Mouse (Mus musculus): Measurements from ENCODE around the gene Rec8. TPM values are rescaled to one million over a fixed set of nuclear protein-coding genes. Genes with fewer than 3 reads are reported as not detected.

The Rec8 gene
- total RNA-seq, 2 experiments from 2014 or later = 2.7 to 3.2 TPM

- DNase-seq (ENCODE audit: low spot score in 2 of 2) = peak; percentile 82 to 91
Measured at GRCm38 (mm10) chr14:55591331-55591891, 26.4 kb upstream of the Rec8 start, which contains the start of gene Rnf31. TSS of gene Rnf31 (plus strand) at chr14:55591708.

GRCm38 (mm10) chr14:55592226-55592625 lies 25.6 kb upstream of the Rec8 start:
- no peak for DNase-seq (ENCODE audit: low spot score in 2 of 2)

- DNase-seq (ENCODE audit: low spot score in 2 of 2) = no peak
Measured at GRCm38 (mm10) chr14:55596036-55596690, 21.7 kb upstream of the Rec8 start.

DNA sequence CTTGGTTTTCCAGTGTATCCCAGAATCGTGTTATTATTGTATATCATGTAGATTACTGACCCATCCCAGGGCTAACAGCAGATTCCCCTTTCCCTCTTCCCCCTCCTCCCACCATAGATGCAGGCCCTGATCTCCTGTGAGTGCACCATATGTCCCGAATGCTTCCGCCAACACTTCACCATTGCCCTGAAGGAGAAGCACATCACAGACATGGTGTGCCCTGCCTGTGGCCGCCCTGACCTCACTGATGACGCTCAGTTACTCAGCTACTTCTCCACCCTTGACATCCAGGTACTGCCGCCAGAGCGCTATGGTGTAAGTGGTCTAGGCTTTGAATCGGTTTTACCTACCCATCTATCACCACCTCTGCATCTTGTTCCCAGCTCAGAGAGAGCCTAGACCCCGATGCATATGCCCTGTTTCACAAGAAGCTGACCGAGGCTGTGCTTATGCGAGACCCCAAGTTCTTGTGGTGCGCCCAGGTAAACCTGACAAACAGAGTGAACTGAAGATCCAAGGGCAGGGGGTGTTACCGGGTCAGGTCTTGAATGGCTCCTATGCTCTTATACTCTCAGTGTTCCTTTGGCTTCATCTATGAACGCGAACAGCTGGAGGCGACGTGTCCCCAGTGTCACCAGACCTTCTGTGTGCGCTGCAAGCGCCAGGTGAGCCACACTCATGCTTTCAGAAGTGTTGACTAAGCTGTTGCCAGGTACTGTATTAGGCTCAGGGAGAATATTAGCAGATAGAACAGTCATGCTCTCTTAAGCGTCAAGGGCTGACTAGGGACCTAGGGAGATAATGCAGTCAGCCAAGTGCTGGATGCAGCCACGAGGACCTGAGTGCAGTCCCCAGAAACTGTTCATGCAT lies 19.1 kb upstream of the Rec8 start:
- DNase-seq (ENCODE audit: low spot score in 2 of 2) = no peak

DNA sequence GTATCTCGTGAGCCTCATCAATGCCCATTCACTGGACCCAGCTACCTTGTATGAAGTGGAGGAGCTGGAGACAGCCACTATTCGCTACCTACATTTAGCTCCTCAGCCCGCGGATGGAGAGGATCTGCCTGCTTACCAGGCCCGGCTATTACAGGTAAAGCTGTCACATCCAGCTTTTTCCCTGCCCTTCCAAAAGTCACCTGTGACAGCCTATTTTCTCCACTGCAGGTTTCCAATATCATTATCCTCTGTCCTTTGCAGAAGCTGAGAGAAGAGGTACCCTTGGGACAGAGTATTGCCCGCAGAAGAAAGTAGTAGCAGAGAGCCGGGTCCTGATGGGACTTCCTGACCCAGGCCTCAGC lies 14.6 kb upstream of the Rec8 start, which contains the start of gene Irf9:
Gene Irf9, plus strand, starts transcription at position 301 of the 362 bp plus-strand sequence.
- DNase-seq (ENCODE audit: low spot score in 2 of 2) = no peak

DNA sequence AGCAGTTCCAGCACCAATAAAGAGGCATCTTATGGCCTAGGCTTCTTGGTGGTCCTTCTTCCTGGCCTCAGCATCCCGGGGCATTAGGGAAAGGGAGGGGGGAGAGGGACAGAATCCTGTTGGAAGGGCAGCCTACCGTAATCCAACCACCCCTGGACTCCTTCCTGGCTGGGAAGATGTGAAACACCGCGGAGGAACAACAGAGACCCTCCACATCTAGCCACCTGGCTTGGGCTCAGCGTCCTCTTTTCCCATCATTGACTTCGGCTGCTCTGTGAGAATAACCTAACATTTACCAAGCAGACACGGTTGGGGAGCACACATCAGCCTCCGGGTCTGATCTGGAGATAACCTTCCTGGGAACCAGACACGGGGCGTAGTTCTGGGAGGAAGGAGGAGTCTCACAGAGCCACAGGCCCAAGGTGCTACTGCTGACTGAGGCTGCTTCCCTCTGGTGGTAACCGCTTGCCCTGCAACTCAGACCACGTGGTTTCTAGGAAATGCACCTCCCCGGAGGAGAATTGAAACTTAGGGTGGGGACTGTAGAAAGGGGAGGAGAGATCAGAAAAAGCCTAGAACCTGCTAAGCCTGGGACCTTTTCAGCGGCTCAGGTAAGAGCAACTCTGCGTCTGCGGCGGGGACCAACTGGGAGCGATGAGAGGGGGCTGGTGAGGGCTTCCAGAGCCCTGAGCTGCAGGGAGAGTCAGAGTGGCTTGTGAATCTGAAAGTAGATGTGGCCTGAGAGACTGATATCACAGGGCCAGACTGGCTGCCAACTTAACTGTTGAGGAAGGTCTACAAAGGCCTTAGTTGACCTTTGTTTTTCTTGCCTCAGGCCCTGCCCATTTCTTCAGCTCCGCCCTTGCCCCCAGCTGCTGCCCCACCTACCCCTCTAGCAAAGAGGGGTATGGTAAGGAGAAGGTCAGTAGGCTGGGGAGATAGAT lies 13.9 kb upstream of the Rec8 start:
- peak; percentile 78 to 88 for DNase-seq (ENCODE audit: low spot score in 2 of 2)

- no peak for DNase-seq (ENCODE audit: low spot score in 2 of 2)
Measured at GRCm38 (mm10) chr14:55604823-55605222, 13.0 kb upstream of the Rec8 start.

DNA sequence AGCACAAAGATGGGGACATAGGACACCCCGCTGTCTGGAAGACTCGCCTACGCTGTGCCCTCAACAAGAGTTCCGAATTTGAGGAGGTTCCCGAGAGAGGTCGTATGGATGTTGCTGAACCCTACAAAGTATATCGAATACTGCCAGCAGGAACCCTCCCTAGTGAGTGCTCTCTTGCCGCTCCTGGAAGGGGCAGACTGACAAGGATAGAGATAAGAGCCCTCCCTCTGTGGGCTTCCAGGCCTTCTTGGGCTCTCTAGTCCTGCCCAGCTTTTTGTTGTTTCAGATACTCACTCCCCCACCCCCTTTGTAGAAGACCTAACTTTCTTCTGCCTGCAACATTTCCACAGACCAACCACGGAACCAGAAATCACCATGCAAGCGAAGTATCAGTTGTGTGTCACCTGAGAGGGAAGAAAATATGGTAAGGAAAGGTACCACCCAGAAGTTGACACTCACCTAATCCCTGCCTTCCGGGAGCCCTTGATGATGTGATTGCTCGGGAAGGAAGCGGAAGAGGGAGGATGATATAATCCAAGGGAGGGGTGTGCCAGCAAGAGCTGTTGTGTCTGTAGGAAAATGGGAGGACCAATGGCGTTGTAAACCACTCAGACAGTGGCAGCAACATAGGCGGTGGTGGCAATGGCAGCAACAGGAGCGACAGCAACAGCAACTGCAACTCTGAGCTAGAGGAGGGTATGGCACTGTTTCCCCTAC lies 11.9 kb upstream of the Rec8 start:
- no peak for DNase-seq (ENCODE audit: low spot score in 2 of 2)

DNA sequence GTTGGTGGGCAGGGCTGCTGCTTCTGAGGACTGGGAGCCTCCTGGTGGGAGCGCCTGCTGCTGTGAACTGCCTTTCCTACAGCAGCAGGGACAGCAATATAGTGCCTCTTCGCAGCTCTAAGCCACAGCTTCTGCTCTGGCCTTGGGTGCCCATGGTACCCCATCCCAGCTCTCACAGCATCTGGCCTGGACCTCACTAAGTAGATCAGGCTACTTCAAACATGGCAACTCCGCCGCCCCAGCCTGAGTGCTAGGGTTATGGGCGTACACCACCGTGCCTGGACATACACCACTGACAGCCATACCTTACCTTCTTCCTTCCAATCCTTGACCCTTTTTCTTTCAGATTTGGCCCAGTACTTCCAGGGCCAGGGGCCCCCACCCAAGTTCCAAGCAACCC lies 9.5 kb upstream of the Rec8 start:
- DNase-seq (ENCODE audit: low spot score in 2 of 2) = no peak

- DNase-seq (ENCODE audit: low spot score in 2 of 2) = no peak
Measured at GRCm38 (mm10) chr14:55613346-55613745, 4.5 kb upstream of the Rec8 start.

DNA sequence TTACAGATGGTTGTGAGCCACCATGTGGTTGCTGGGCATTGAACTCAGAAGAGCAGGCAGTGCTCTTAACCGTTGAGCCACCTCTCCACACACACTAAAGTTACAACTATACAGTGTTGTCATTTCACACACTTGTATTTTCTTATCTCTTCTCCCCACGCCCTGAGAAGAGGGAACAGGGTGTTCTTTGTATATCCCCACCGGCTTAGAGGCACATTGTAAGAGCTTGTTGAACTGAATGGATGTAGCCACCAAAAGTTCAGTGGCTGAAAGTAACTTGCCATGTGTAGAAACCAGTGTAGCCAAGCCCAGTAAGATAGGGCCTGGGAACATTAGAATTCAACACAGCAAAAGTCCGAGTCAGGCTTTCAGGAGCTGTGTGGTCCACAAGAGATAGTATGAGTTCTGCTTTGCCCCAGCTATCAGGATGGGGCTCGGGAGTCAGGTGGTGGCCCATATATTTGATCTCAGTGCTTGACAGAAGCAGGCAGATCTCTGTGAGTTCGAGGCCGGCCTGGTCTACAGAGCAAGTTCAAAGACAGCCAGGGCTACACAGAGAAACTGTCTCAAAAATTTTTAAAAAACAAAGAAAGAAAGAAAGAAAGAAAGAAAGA lies 3.2 kb upstream of the Rec8 start:
- DNase-seq (ENCODE audit: low spot score in 2 of 2) = no peak

- DNase-seq (ENCODE audit: low spot score in 2 of 2) = no peak
Measured at GRCm38 (mm10) chr14:55615876-55616275, 2.0 kb upstream of the Rec8 start.

DNA sequence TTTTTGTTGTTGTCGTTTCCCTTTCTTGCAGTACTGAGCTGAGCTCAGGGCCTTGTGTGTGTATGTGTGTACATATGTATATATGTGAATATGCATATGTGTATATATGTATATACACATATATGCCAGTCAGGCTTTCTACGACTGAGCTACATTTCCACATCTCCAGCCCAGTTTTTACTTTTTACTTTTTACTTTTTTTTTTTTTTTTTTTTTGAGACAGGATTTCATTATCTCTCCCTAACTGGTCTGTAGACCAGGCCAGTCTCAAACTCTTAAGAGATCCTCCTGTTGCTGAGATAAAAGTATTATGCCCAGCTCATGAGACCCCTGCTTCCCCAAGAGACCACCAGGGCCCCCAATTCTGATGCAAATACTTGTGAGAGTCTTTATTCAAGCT lies 993 bp upstream of the Rec8 start:
- no peak for DNase-seq (ENCODE audit: low spot score in 2 of 2)

- no peak for DNase-seq (ENCODE audit: low spot score in 2 of 2)
Measured at GRCm38 (mm10) chr14:55618486-55619195, 804 bp downstream of the Rec8 start.

GRCm38 (mm10) chr14:55628077-55628827 lies 10.4 kb downstream of the Rec8 start:
- DNase-seq (ENCODE audit: low spot score in 2 of 2) = no peak

DNA sequence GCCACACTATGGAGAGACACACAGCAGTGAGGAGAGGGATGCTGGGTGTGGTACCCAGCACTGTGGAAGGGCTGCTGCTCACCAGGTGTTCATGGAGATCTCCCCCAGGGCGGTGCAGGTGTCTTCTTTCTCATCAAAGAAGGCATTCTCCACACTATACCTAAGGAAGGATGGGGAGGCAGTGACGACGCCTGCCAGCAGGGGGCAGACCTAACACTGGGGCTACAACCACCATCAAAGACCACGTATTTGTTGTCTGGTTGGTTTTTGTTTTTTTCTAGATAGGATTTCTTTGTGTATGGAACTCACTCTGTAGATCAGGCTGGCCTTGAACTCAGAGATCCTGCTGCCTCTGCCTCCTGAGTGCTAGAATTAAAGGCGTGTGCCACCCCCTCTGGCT lies 11.5 kb downstream of the Rec8 start:
- peak in 1 of 2 experiments; percentile 39 for DNase-seq (ENCODE audit: low spot score in 2 of 2)

DNA sequence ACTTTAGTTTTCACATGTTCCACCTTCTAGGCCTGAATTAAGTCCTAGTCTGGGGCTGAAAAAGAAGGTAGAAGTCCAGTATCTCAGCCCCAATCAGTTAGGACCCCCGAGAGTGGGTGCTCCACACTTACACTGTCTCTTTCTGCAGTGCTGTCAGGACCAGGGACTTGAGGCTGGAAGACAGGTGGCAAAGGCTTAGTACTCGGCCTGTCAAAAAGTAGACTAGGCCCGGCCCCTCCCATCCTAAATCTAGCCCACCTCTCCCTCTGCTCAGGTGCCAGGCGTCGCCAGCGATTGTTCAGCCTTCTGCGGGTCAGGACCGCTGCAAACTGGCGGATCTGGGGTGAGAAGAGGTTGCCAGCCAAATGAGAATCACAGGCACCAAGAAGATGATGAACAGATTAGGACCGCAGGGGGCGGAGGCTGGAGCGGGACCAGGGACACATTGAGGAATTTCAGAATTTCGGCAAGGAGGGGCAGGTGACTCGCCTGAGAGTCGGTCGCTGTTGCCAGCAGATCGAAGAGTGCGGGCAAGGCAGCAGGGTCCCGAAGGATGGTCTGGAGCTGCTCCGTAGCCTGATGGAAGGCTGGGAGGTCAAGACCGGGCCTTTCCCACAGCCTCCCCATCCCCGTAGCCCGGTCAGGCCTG lies 17.2 kb downstream of the Rec8 start:
- peak; percentile 31 to 48 for DNase-seq (ENCODE audit: low spot score in 2 of 2)

DNA sequence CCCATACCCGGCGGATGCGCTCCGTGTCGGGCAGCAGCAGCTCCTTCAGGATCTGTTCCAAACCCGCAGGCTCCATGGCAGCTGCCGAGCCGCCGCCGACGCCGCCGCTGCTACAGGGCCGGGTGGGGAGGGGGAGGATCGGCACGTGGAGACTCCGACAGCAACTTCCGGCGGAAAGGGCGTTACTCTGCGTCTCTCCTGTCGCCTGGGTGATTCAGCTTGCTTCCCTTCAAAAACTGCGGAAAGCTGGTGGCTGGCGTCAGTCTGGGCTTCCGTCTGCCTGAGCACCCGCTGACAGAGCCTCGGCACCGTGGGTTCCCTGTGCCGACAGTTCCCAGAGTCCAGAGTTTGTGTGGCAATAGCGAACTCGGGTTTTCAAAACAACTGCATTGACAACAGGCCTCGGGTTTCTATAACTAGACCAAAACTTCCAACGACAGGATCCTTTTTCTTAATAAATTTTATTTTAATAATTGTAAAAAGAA lies 17.7 kb downstream of the Rec8 start, which contains the start of gene Ipo4:
Gene Ipo4, minus strand, starts transcription at position 435 of the 485 bp plus-strand sequence.
- peak; percentile 73 to 86 for DNase-seq (ENCODE audit: low spot score in 2 of 2)

All from gastrocnemius, postnatal 4 days (tissue).